In the genomic region with DNA sequence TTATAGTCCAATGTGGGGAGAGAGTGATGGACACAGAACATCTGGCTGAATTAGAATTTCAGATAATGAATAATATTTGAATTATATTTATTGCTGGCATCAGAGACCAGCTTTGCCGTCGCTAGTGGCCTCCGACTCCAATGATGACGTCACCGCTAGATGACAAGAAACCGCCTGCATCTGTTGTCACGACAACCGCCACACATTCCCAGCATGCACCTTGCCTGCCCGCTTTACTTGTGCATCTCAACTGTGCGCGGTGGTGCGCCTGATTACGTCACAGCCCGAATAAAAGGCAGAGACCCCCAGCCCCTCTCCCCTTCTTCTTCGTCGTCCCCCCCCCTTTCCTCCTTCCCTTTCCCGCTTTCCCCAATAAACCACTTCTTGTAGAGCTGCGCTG, we compare ENCODE assay signal across 15 mouse cellular contexts. TPM values are rescaled to one million over a fixed set of nuclear protein-coding genes. Genes with fewer than 3 reads are reported as not detected.
DNase-seq lines count a peak whose midpoint lies in the region; ATAC-seq and TF ChIP-seq lines count a peak whose summit lies in the region.
"Had no signal": no experiment of that assay in that cellular context is flagged by ENCODE, and none has a peak within 500 bp of the region (broad histone marks: within the 10 kb centered on the region; RNA-seq: fewer than 3 reads in every experiment).

No protein-coding gene starts in this region.

- intact Hi-C loops in left cerebral cortex, postnatal 4 days (cut with DNase I), result no loop called here

- no peak for ATAC-seq in kidney, embryonic 16.5 days (ENCODE audit: low FRiP score, low TSS enrichment)
- no peak for ATAC-seq in kidney, embryonic 15.5 days (replicated peaks; ENCODE audit: low FRiP score)

- no peak overlapping the region for H3K9ac ChIP-seq in kidney, embryonic 16.5 days (replicated peaks; ENCODE audit: low read length)
- no peak overlapping the region for H3K9ac ChIP-seq in kidney, embryonic 15.5 days
- H3K9ac ChIP-seq: embryonic facial prominence, embryonic 12.5 days; neural tube, embryonic 15.5 days had no signal

- H3K4me1 ChIP-seq in testis, adult 2 months (ENCODE audit: control insufficient read depth, insufficient read depth, low read length), result peaks cover 3% of the 10 kb centered on the region
- 0 out of 2 replicates have a peak, but pooled peaks cover 4% of the 10 kb centered on the region for H3K4me1 ChIP-seq in kidney, embryonic 16.5 days (ENCODE audit: insufficient read depth, low read length)
- no peaks in the 10 kb centered on the region for H3K4me1 ChIP-seq in kidney, embryonic 15.5 days
- H3K4me1 ChIP-seq: embryonic facial prominence, embryonic 12.5 days had no signal

- H3K27me3 ChIP-seq in testis, adult 2 months (ENCODE audit: control insufficient read depth, insufficient read depth, low read length), result no peaks in the 10 kb centered on the region
- H3K27me3 ChIP-seq in kidney, embryonic 16.5 days (ENCODE audit: insufficient read depth, low read length), result no peaks in the 10 kb centered on the region
- no peaks in the 10 kb centered on the region for H3K27me3 ChIP-seq in kidney, embryonic 15.5 days
- H3K27me3 ChIP-seq: embryonic facial prominence, embryonic 12.5 days; neural tube, embryonic 15.5 days had no signal

- H3K9me3 ChIP-seq in kidney, embryonic 16.5 days (ENCODE audit: low read length), result no peaks in the 10 kb centered on the region
- H3K9me3 ChIP-seq in kidney, embryonic 15.5 days (replicated peaks), result no peaks in the 10 kb centered on the region
- H3K9me3 ChIP-seq: embryonic facial prominence, embryonic 12.5 days; neural tube, embryonic 15.5 days had no signal

- peak overlapping the region; percentile 49; the same call in 1 of the 2 replicates for H3K27ac ChIP-seq in testis, adult 2 months (ENCODE audit: control insufficient read depth, insufficient read depth, low read depth, low read length)
- H3K27ac ChIP-seq in kidney, embryonic 16.5 days (ENCODE audit: low read length), result no peak overlapping the region
- no peak overlapping the region for H3K27ac ChIP-seq in kidney, embryonic 15.5 days
- H3K27ac ChIP-seq: embryonic facial prominence, embryonic 12.5 days; gastrocnemius, adult 2 months; neural tube, embryonic 15.5 days had no signal

- H3K4me2 ChIP-seq in kidney, embryonic 16.5 days (replicated peaks; ENCODE audit: low read depth, low read length), result no peak overlapping the region
- no peak overlapping the region for H3K4me2 ChIP-seq in kidney, embryonic 15.5 days
- H3K4me2 ChIP-seq: embryonic facial prominence, embryonic 12.5 days; neural tube, embryonic 15.5 days had no signal

- WGBS in kidney, embryonic 16.5 days, result 87% methylated on average over 18 of the region's 18 CpGs
- WGBS in kidney, embryonic 15.5 days, result 86% methylated on average over 18 of the region's 18 CpGs

- peak; percentile 74; the same call in 1 of the 2 replicates for TF ChIP-seq POLR2A in testis, adult 2 months (IDR thresholded peaks at IDR 0.05; ENCODE audit: control insufficient read depth, low read depth, low read length)

- no peak for TF ChIP-seq CTCF in testis, adult 2 months (IDR thresholded peaks at IDR 0.05; ENCODE audit: control insufficient read depth, insufficient read depth, insufficient replicate concordance, low read depth, low read length)

- peak overlapping the region; percentile 36 for H3K4me3 ChIP-seq in testis, adult 2 months (ENCODE audit: control insufficient read depth, low read depth, low read length)
- H3K4me3 ChIP-seq in kidney, embryonic 16.5 days (ENCODE audit: low read length), result no peak overlapping the region
- H3K4me3 ChIP-seq in kidney, embryonic 15.5 days (replicated peaks), result no peak overlapping the region
- H3K4me3 ChIP-seq: embryonic facial prominence, embryonic 12.5 days; gastrocnemius, adult 2 months; neural tube, embryonic 15.5 days had no signal

- DNase-seq in cerebellum, postnatal 10 days, result peak; percentile 78 to 83
- DNase-seq in cerebellum, adult 11 months, result no peak
- no peak for DNase-seq in testis, postnatal 10 days (ENCODE audit: low spot score)
- peak; percentile 60 for DNase-seq in left cerebral cortex, postnatal 4 days
- no peak for DNase-seq in thymus, postnatal 36 days
- DNase-seq: gastrocnemius, adult 2 months; kidney, adult 9 months; liver; lung, adult 2 months; thymus, postnatal 25 days had no signal

- H3K36me3 ChIP-seq in testis, adult 2 months (ENCODE audit: control insufficient read depth, insufficient read depth, low read length), result no peaks in the 10 kb centered on the region
- H3K36me3 ChIP-seq in kidney, embryonic 16.5 days (ENCODE audit: insufficient read depth, low read length), result no peaks in the 10 kb centered on the region
- H3K36me3 ChIP-seq in kidney, embryonic 15.5 days, result no peaks in the 10 kb centered on the region
- H3K36me3 ChIP-seq: embryonic facial prominence, embryonic 12.5 days; neural tube, embryonic 15.5 days had no signal

RNA-seq across cellular contexts. Expression of gene Rpap3, which starts 57.4 kb away (rescaled TPM):
- polyA plus RNA-seq in testis, adult 2 months (2012; rRNA removed), result 3.7 and 3.9 TPM in 2 replicates
- 10 to 100 TPM; 33.8 to 34.6 TPM for total RNA-seq in left cerebral cortex, postnatal 4 days (2021)
- 31.0 and 33.0 TPM in 2 replicates for polyA plus RNA-seq in kidney, embryonic 16.5 days (2015; fragmentation: Nextera tagmentation; extraction: Ambion mirVana)
- polyA plus RNA-seq in kidney, embryonic 15.5 days (2015; fragmentation: Nextera tagmentation; extraction: Ambion mirVana), result 29.5 and 33.8 TPM in 2 replicates

Comparison
In these comparisons a context has a peak if more than half of its experiments do, and no peak if none do; other contexts are left out.
1. DNase-seq: peak in cerebellum, postnatal 10 days (2 of 2) and left cerebral cortex, postnatal 4 days (single experiment); none in cerebellum, adult 11 months (single experiment), testis, postnatal 10 days (single experiment) and thymus, postnatal 36 days (0 of 2).